Mouse (Mus musculus) E14TG2a.4 (cell line): ENCODE measurements at regions not wholly inside any gene's neighbourhood (a gene's known extent, or its start where the extent isn't known, plus 50 kb on each side); places are given as distances from the start of the nearest gene placed in this dataset.
"Not testable (repeated sequence)": the region's sequence is repeated elsewhere in the genome, so short reads cannot be mapped to it uniquely, and the experiment has no call there.

Experiments
- H3K27me3 ChIP-seq: 2 replicates; pipeline ENCODE4 v1.6.1; 2014; ENCODE audit warnings: low read length, control low read depth; ENCODE audit not compliant: insufficient read depth
- H3K36me3 ChIP-seq: 2 replicates; pipeline ENCODE4 v1.6.1; 2014; ENCODE audit warnings: low read length, control low read depth; ENCODE audit not compliant: insufficient read depth
- H3K4me1 ChIP-seq: replicated peaks from 2 replicates; pipeline ENCODE4 v1.6.1; 2014; ENCODE audit warnings: low read depth, low read length, control low read depth
- H3K4me3 ChIP-seq: replicated peaks from 2 replicates; pipeline ENCODE4 v1.5.1; 2014; ENCODE audit warnings: mild to moderate bottlenecking, low read length
- H3K9me3 ChIP-seq: 2 replicates; pipeline ENCODE4 v1.6.1; 2014; ENCODE audit warnings: low read length, control low read depth
- CTCF ChIP-seq: conservative IDR thresholded peaks from 2 replicates; pipeline ENCODE4 v1.5.1; 2014; ENCODE audit warnings: low read length
- NANOG ChIP-seq: IDR thresholded peaks from 2 replicates; pipeline ENCODE4 v1.6.1; 2014; ENCODE audit warnings: borderline replicate concordance, low read length, mixed read lengths
- POU5F1 ChIP-seq: IDR thresholded peaks from 2 replicates; pipeline ENCODE4 v1.6.1; 2014; ENCODE audit warnings: low read length, borderline replicate concordance

GRCm38 (mm10) chr3:112384641-112385040, 874.0 kb downstream of the Amy2a5 start:
- TF ChIP-seq CTCF (no peak), POU5F1 (no peak), NANOG (no peak)
- Histone ChIP-seq H3K4me1 (no peaks in the 10 kb centered on the region), H3K27me3 (no peaks in the 10 kb centered on the region), H3K9me3 (no peaks in the 10 kb centered on the region), H3K36me3 (no peaks in the 10 kb centered on the region), H3K4me3 (no peak overlapping the region)

GRCm38 (mm10) chr3:112345866-112346265, 912.8 kb downstream of the Amy2a5 start:
- no peaks in the 10 kb centered on the region for H3K4me1 ChIP-seq
- no peaks in the 10 kb centered on the region for H3K9me3 ChIP-seq
- no peaks in the 10 kb centered on the region for H3K27me3 ChIP-seq
- H3K36me3 ChIP-seq = no peaks in the 10 kb centered on the region
- TF ChIP-seq CTCF (no peak), NANOG (no peak), POU5F1 (no peak)
- no peak overlapping the region for H3K4me3 ChIP-seq

GRCm38 (mm10) chr3:112331171-112331570, 927.5 kb downstream of the Amy2a5 start:
- Histone ChIP-seq H3K4me1 (no peaks in the 10 kb centered on the region), H3K27me3 (no peaks in the 10 kb centered on the region), H3K9me3 (no peaks in the 10 kb centered on the region), H3K36me3 (no peaks in the 10 kb centered on the region), H3K4me3 (no peak overlapping the region)
- TF ChIP-seq NANOG (no peak), CTCF (no peak), POU5F1 (no peak)

- no peaks in the 10 kb centered on the region for H3K27me3 ChIP-seq
- no peaks in the 10 kb centered on the region for H3K4me1 ChIP-seq
- TF ChIP-seq CTCF (no peak), POU5F1 (no peak)
- H3K4me3 ChIP-seq = no peak overlapping the region
- peaks cover 16% of the 10 kb centered on the region; the same call in 1 of the 2 replicates for H3K9me3 ChIP-seq
- H3K36me3 ChIP-seq = no peaks in the 10 kb centered on the region
These were observed 933.3 kb downstream of the Amy2a5 start for GRCm38 (mm10) chr3:112325348-112325747.

- peaks cover 16% of the 10 kb centered on the region; the same call in 1 of the 2 replicates for H3K9me3 ChIP-seq
- H3K4me1 ChIP-seq, H3K36me3 ChIP-seq, H3K4me3 ChIP-seq, H3K27me3 ChIP-seq: not testable (repeated sequence)
These were observed 937.4 kb downstream of the Amy2a5 start for GRCm38 (mm10) chr3:112321196-112321595.

GRCm38 (mm10) chr3:112278785-112279430, 979.7 kb downstream of the Amy2a5 start:
- Histone ChIP-seq H3K4me3 (no peak overlapping the region), H3K9me3 (no peaks in the 10 kb centered on the region), H3K36me3 (no peaks in the 10 kb centered on the region), H3K27me3 (no peaks in the 10 kb centered on the region), H3K4me1 (no peaks in the 10 kb centered on the region)
- TF ChIP-seq NANOG (no peak), POU5F1 (no peak), CTCF (no peak)

GRCm38 (mm10) chr3:112261334-112262101, 997.1 kb downstream of the Amy2a5 start:
- Histone ChIP-seq H3K4me3 (no peak overlapping the region), H3K9me3 (no peaks in the 10 kb centered on the region), H3K36me3 (no peaks in the 10 kb centered on the region), H3K27me3 (no peaks in the 10 kb centered on the region), H3K4me1 (no peaks in the 10 kb centered on the region)
- no peak for TF ChIP-seq CTCF
- TF ChIP-seq NANOG = no peak
- no peak for TF ChIP-seq POU5F1

GRCm38 (mm10) chr3:112242986-112243385, 1015.7 kb downstream of the Amy2a5 start:
- not testable (repeated sequence) for H3K4me3 ChIP-seq, H3K9me3 ChIP-seq, H3K27me3 ChIP-seq, H3K36me3 ChIP-seq, H3K4me1 ChIP-seq

GRCm38 (mm10) chr3:112239626-112240120, 1019.0 kb downstream of the Amy2a5 start:
- Histone ChIP-seq H3K4me3 (no peak overlapping the region), H3K9me3 (no peaks in the 10 kb centered on the region), H3K36me3 (no peaks in the 10 kb centered on the region), H3K4me1 (no peaks in the 10 kb centered on the region), H3K27me3 (no peaks in the 10 kb centered on the region)
- TF ChIP-seq NANOG (peak; percentile 29; the same call in 1 of the 2 replicates), CTCF (no peak), POU5F1 (no peak)
